Mouse (Mus musculus) frontal cortex, adult (tissue): ENCODE results near the gene 2810004N23Rik.

Source experiments
- ATAC-seq: cut with Nextera tagmentation; 2 replicates; pipeline ENCODE4 v1.9.2; 2017; ENCODE audit warnings: mild to moderate bottlenecking, moderate library complexity, mixed read lengths; ENCODE audit not compliant: low TSS enrichment

Gene 2810004N23Rik

DNA sequence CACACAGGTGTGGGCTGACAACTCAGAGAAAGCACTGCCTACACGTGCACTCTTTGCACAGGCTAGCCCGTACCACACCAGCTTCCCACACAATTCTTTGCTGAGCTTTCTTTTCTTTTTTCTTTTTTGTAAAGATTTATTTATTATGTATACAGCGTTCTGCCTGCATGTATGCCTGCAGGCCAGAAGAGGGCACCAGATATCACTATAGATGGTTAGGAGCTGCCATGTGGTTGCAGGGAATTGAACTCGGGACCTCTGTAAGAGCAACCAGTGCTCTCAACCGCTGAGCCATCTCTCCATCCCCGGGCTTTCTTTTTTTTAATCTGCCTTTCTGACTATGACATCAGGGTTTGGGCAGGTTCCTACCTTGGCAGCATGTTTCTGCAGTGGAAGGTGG, 39.4 kb downstream of the 2810004N23Rik start:
- no peak for ATAC-seq

- no peak for ATAC-seq
These were observed 42.8 kb downstream of the 2810004N23Rik start for GRCm38 (mm10) chr8:124820125-124820524.

GRCm38 (mm10) chr8:124819612-124820115, 43.3 kb downstream of the 2810004N23Rik start:
- no peak for ATAC-seq

DNA sequence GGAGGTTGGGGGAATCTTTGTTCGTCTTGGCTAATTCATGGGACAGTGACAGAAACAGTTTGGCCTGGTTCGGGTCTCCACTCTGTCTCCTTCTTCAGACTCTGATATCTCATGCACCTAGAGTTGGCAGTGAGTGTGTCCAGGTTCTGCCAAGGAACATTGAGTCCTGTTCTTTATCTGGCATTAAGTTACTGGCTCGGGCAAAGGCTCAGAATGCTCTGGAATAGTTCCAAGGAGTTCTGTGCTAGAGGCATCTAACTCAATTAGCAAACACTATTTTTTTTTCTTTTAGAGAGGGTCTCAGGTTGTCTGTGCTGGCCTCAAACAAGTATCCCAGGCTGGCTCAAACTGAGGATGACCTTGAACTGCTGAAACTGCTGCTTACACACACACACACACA, 45.6 kb downstream of the 2810004N23Rik start:
- ATAC-seq = no peak

DNA sequence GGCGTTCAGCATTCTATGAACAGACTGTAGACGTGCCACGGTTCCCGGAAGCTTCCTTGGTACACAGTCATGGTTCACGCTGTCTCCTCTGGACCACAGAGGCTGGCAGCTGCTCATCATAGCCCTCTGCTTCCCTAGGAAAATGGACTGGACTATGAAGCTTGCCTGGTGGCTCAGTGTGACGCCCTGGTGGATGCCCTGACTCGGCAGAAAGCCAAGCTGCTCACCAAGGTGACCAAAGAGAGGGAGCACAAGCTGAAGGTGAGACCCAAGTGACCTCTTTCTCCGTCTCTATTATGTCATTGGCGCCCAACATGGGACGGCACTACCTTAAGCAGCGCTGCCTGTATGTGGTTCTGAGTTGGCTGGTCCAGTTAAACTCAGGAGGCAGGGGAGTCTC, 46.1 kb downstream of the 2810004N23Rik start:
- no peak for ATAC-seq

GRCm38 (mm10) chr8:124815870-124816269, 47.0 kb downstream of the 2810004N23Rik start:
- ATAC-seq = no peak

DNA sequence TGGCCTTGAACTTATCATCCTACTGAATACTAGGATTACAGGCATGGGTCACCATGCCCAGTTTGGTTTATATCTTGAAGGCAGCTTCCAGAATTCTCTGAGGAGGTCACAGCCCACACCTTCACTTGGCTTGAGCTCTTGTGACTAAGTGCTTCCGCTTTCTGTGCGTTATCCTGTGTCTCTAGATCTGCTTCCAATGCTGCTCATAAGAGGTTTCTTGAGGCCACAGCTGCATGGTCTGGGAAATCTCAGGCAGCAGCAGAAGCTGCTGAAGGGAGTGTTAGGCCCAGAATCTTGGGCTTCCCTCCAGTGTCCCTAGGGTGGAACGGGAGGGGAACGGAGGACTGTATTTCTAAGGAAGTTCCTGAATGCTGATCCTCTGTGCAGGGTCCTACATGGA, 49.6 kb downstream of the 2810004N23Rik start:
- ATAC-seq = no peak

DNA sequence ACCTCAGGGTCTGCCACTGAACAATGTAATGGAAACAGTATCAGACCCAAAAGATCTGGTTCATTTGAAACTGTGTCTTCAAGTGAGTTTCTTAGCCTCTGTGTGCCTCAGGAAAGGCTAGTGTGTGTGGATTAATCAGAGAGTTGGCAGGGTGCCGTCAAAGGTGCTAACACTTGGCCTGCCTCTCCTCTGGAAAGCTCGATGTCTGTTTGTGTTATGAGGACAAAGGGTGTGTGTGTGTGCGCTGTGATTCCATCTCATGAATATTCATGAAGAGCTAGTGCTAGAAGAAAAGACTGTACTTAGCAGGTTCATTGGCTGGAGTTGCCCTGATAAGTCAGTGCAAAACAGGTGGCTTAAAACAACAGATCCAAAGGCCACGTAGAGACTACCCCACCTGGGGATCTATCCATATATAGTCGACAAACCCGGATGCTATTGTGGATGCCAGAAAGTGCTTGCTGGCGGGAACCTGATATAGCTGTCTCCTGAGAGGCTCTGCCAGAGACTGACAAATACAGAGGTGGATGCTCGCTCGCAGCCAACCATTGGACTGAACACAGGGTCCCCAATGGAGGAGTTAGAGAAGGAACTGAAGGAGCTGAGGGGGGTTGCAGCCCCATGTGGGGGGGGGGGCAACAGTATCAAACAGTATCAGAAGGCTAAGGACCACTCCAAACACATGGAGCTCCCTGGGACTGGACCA, 52.1 kb downstream of the 2810004N23Rik start:
- no peak for ATAC-seq

GRCm38 (mm10) chr8:124810056-124810610, 52.8 kb downstream of the 2810004N23Rik start:
- no peak for ATAC-seq

DNA sequence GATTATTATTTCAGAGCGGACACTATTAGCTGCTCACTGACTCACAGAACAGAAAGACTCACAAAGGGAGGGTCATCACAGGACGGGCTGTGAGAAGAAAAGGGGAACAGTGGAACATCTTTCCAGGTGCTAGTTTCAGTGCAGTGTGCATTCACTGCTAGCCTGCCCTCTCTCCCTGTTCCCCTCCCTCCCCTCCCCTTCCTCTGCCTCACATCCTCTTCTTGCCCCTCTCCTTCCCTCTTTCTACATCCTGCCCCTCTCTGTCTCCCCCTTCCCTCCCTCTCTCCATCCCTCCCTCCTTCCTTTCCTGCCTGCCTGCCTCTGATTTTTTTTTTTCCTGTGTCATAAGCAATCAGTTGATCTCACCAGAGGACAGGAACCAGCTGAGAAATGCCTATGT, 53.5 kb downstream of the 2810004N23Rik start:
- ATAC-seq = no peak

- ATAC-seq = no peak
These were observed 56.9 kb downstream of the 2810004N23Rik start for GRCm38 (mm10) chr8:124805990-124806389.

DNA sequence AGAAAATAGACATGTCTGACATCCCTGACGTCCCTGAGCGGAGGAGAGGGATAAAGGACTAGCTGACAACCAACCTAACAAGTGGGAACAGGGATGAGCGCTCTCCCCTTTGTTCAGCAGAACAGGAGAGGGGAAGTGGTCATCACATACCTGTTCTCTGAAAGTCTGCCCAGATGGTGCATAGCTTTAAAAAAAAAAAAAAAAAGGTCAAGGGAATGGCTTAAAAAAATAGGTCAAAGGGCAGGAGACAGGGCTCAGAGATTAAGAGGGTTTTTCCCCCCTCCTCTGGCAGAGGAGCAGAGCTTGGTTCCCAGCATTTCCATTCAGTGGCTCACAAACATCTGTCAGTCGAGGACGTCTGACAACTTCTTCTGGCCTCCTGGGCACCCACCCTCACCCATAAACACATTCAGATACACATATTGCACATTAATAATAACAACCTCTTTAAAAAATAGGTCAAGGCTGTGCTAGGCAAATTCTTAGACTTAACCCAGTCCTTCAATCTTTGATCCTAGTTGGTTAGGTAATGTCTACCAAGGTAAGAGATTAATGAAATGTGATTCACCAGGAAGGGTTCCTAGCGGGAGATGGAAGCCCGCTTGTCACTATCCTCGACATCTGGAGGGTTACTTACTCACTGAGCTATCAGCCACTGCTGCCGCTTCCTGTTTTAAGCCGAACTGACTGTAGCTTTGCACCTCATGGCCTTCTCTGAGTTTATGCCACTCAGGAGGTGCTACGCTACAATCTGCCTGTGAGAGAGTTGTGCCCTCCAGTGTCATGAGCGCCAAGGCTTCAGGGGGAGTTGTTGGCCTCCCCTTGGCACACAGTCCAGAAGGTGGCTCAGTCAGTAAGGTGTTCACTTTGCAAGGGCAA, 58.9 kb downstream of the 2810004N23Rik start:
- ATAC-seq = no peak

- ATAC-seq = no peak
These were observed 62.4 kb downstream of the 2810004N23Rik start for GRCm38 (mm10) chr8:124800542-124800941.

- no peak for ATAC-seq
These were observed 67.0 kb downstream of the 2810004N23Rik start for GRCm38 (mm10) chr8:124795781-124796488.

GRCm38 (mm10) chr8:124794486-124794780, 68.5 kb downstream of the 2810004N23Rik start:
- peak; percentile 64; the same call in 1 of the 2 replicates for ATAC-seq

DNA sequence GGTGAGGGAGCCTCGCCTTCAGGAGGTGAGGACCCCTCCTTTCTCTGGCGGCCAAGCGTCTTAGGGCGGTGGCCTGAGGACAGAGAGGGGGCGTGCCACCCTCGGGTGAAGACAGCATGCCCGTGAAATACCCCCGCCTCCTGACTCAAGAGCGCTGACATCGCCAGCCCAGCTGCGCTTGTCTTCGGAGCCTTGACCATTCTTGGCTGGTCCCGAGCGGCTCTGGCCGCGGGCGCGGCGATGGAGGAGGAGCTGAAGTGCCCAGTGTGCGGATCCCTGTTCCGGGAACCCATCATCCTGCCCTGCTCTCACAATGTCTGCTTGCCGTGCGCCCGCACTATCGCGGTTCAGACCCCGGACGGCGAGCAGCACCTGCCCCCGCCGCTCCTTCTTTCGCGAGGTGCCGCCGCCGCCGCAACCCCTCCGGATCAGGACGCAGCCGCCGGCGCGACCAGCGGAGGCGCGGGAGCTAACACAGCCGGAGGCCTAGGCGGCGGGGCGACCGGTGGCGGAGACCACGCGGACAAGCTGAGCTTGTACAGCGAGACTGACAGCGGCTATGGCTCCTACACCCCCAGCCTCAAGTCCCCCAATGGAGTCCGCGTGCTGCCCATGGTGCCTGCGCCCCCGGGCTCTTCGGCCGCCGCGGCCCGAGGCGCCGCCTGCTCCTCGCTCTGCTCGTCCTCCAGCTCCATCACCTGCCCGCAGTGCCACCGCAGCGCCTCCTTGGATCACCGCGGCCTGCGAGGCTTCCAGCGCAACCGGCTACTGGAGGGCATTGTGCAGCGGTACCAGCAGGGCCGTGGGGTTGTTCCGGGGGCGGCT, 69.0 kb downstream of the 2810004N23Rik start:
- peak; percentile 21; the same call in 1 of the 2 replicates for ATAC-seq

GRCm38 (mm10) chr8:124793172-124793651, 69.7 kb downstream of the 2810004N23Rik start:
- ATAC-seq = 0 out of 2 replicates have a peak, but pooled peaks have one; percentile 20

DNA sequence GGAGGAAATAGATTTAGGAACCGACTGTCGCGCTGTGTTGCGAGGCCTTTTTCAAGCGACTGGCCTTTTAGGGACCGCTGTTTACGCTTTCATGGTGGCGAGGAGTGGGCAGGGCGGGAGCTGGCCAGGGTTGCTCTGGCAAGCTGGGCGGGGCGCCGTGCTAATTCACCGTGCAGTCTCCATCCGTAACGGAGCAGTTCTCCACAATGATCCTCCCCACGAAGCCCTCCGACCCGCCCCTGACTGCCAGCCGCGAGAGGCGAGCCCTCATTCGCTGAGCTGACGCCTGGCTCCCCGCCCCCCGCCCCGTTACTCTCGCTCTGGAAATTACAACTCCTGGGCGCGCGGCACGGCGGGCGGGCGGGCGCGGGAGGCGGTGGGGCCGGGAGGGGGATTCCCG, 70.2 kb downstream of the 2810004N23Rik start, which contains the start of gene Trim67:
Trim67 (plus strand) TSS at position 385 of the 400 bp plus-strand sequence.
- peak; percentile 32 for ATAC-seq

- peak; percentile 53 for ATAC-seq
These were observed 70.7 kb downstream of the 2810004N23Rik start for GRCm38 (mm10) chr8:124792186-124792585.

GRCm38 (mm10) chr8:124791751-124792150, 71.2 kb downstream of the 2810004N23Rik start:
- ATAC-seq = no peak

- no peak for ATAC-seq
These were observed 72.2 kb downstream of the 2810004N23Rik start for GRCm38 (mm10) chr8:124790676-124791075.
